ENCODE assay signal across 8 mouse cellular contexts in the genomic region with DNA sequence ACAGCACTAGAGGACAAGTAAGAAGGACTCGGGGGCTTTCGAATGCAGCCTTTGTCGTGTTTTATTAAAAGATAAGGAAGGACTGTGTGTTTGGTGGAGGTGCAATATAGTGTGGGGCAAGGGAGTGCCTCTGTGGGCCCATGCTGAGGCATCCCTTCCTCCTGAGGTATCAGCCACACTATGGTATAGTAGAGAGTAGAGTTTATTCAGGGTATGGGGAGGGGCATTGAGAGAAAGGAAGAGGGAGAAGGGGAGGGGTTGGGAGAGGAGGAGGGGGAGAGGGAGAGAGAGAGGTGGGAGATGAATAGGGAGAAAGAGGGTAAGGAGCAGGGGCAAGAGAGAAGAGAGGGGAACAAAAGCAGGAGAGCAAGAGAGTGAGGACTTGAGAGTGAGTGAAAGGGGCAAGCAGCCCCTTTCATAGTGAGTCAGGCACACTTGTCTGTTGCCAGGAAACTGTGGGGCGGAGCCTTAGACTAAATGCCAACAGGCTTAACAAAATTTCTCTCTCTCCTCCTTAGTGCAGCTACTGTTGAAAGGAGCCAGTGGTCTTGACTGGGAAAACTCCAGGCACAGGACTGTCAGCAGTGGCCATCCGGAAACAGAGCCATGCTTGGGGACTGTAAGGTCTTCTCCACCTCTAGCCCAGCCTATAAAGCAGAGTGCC.
DNase-seq lines count a peak whose midpoint lies in the region; ATAC-seq and TF ChIP-seq lines count a peak whose summit lies in the region.
"Had no signal": no experiment of that assay in that cellular context is flagged by ENCODE, and none has a peak within 500 bp of the region (broad histone marks: within the 10 kb centered on the region; RNA-seq: fewer than 3 reads in every experiment).

No protein-coding gene starts in this region.

- TF ChIP-seq POLR2A in thymus, adult 2 months (IDR thresholded peaks at IDR 0.05; ENCODE audit: control insufficient read depth, extremely low read depth, insufficient read depth, low read length, poor library complexity) = no peak

- intact Hi-C loops in left cerebral cortex, postnatal 14 days (cut with DNase I) = no loop called here

- no peak overlapping the region for H3K9ac ChIP-seq in embryonic facial prominence, embryonic 14.5 days (ENCODE audit: low read depth, low read length)
- no peak overlapping the region for H3K9ac ChIP-seq in hindbrain, embryonic 12.5 days
- no peak overlapping the region for H3K9ac ChIP-seq in neural tube, embryonic 13.5 days
- H3K9ac ChIP-seq in kidney, embryonic 14.5 days (ENCODE audit: low read depth, low read length) = no peak overlapping the region

- no peaks in the 10 kb centered on the region for H3K36me3 ChIP-seq in embryonic facial prominence, embryonic 14.5 days (ENCODE audit: control insufficient read depth, insufficient read depth, low read length)
- no peaks in the 10 kb centered on the region for H3K36me3 ChIP-seq in hindbrain, embryonic 12.5 days
- no peaks in the 10 kb centered on the region for H3K36me3 ChIP-seq in neural tube, embryonic 13.5 days
- H3K36me3 ChIP-seq in kidney, embryonic 14.5 days (ENCODE audit: control insufficient read depth, insufficient read depth, low read length) = no peaks in the 10 kb centered on the region
- H3K36me3 ChIP-seq in thymus, adult 2 months (ENCODE audit: control insufficient read depth, insufficient read depth, low read length) = no peaks in the 10 kb centered on the region
- H3K36me3 ChIP-seq: G1E had no signal

- no peak overlapping the region for H3K4me2 ChIP-seq in embryonic facial prominence, embryonic 14.5 days (ENCODE audit: low read depth, low read length)
- no peak overlapping the region for H3K4me2 ChIP-seq in hindbrain, embryonic 12.5 days (replicated peaks)
- H3K4me2 ChIP-seq in neural tube, embryonic 13.5 days = no peak overlapping the region
- no peak overlapping the region for H3K4me2 ChIP-seq in kidney, embryonic 14.5 days (replicated peaks; ENCODE audit: low read depth, low read length)

- H3K9me3 ChIP-seq in embryonic facial prominence, embryonic 14.5 days (ENCODE audit: control insufficient read depth, low read length) = no peaks in the 10 kb centered on the region
- H3K9me3 ChIP-seq in hindbrain, embryonic 12.5 days (replicated peaks) = no peaks in the 10 kb centered on the region
- H3K9me3 ChIP-seq in neural tube, embryonic 13.5 days = no peaks in the 10 kb centered on the region
- peaks cover 3% of the 10 kb centered on the region; the same call in 1 of the 2 replicates for H3K9me3 ChIP-seq in kidney, embryonic 14.5 days (ENCODE audit: control insufficient read depth, low read length)

- WGBS in embryonic facial prominence, embryonic 14.5 days = 61% methylated on average over 5 of the region's 5 CpGs
- WGBS in hindbrain, embryonic 12.5 days = 60% methylated on average over 5 of the region's 5 CpGs
- WGBS in neural tube, embryonic 13.5 days = 60% methylated on average over 5 of the region's 5 CpGs
- 85% methylated on average over 5 of the region's 5 CpGs for WGBS in kidney, embryonic 14.5 days
- 94% methylated on average over 5 of the region's 5 CpGs for WGBS in thymus, adult 2 months

- no peak for TF ChIP-seq CTCF in thymus, adult 2 months (IDR thresholded peaks at IDR 0.05; ENCODE audit: borderline replicate concordance, control insufficient read depth, extremely low read depth, insufficient read depth, low read length, poor library complexity)

- H3K27ac ChIP-seq in embryonic facial prominence, embryonic 14.5 days (replicated peaks; ENCODE audit: low read depth, low read length) = no peak overlapping the region
- peak overlapping the region; percentile 9; the same call in 1 of the 2 replicates for H3K27ac ChIP-seq in hindbrain, embryonic 12.5 days
- H3K27ac ChIP-seq in neural tube, embryonic 13.5 days (replicated peaks) = no peak overlapping the region; the same call in 1 of the 2 replicates
- H3K27ac ChIP-seq in kidney, embryonic 14.5 days (ENCODE audit: low read depth, low read length) = no peak overlapping the region
- H3K27ac ChIP-seq in thymus, adult 2 months (ENCODE audit: control insufficient read depth, insufficient read depth, low read length) = no peak overlapping the region

- ATAC-seq in embryonic facial prominence, embryonic 14.5 days (ENCODE audit: low read depth) = no peak
- ATAC-seq in hindbrain, embryonic 12.5 days (ENCODE audit: low FRiP score) = peak; percentile 89
- ATAC-seq in neural tube, embryonic 13.5 days (ENCODE audit: low read depth) = peak; percentile 61
- ATAC-seq in kidney, embryonic 14.5 days (ENCODE audit: low FRiP score, low TSS enrichment) = no peak

- H3K4me1 ChIP-seq in embryonic facial prominence, embryonic 14.5 days (ENCODE audit: control insufficient read depth, insufficient read depth, low read length) = peaks cover 11% of the 10 kb centered on the region; the same call in 1 of the 2 replicates
- H3K4me1 ChIP-seq in hindbrain, embryonic 12.5 days = peaks cover 13% of the 10 kb centered on the region
- peaks cover 14% of the 10 kb centered on the region for H3K4me1 ChIP-seq in neural tube, embryonic 13.5 days (replicated peaks)
- 0 out of 2 replicates have a peak, but pooled peaks cover 6% of the 10 kb centered on the region for H3K4me1 ChIP-seq in kidney, embryonic 14.5 days (ENCODE audit: control insufficient read depth, insufficient read depth, low read length)
- H3K4me1 ChIP-seq in thymus, adult 2 months (replicated peaks; ENCODE audit: control insufficient read depth, insufficient read depth, low read length) = no peaks in the 10 kb centered on the region

- no peaks in the 10 kb centered on the region for H3K27me3 ChIP-seq in embryonic facial prominence, embryonic 14.5 days (replicated peaks; ENCODE audit: control insufficient read depth, insufficient read depth, low read length)
- H3K27me3 ChIP-seq in hindbrain, embryonic 12.5 days = no peaks in the 10 kb centered on the region
- H3K27me3 ChIP-seq in neural tube, embryonic 13.5 days = no peaks in the 10 kb centered on the region
- no peaks in the 10 kb centered on the region for H3K27me3 ChIP-seq in kidney, embryonic 14.5 days (ENCODE audit: control insufficient read depth, insufficient read depth, low read length)
- no peaks in the 10 kb centered on the region for H3K27me3 ChIP-seq in thymus, adult 2 months (ENCODE audit: control insufficient read depth, insufficient read depth, low read length)

- peak; percentile 12 to 21 for DNase-seq in left cerebral cortex, postnatal 14 days (ENCODE audit: low spot score in 2 of 2)
- no peak for DNase-seq in left cerebral cortex, adult 9 months (ENCODE audit: low spot score in 2 of 2)
- peak; percentile 54 for DNase-seq in embryonic facial prominence, embryonic 14.5 days (ENCODE audit: low spot score)
- DNase-seq in thymus, adult 2 months = no peak

- H3K4me3 ChIP-seq in embryonic facial prominence, embryonic 14.5 days (ENCODE audit: low read depth, low read length) = no peak overlapping the region
- no peak overlapping the region for H3K4me3 ChIP-seq in hindbrain, embryonic 12.5 days
- H3K4me3 ChIP-seq in neural tube, embryonic 13.5 days = no peak overlapping the region
- no peak overlapping the region for H3K4me3 ChIP-seq in kidney, embryonic 14.5 days (ENCODE audit: low read length)
- H3K4me3 ChIP-seq in thymus, adult 2 months (ENCODE audit: control insufficient read depth, insufficient read depth, low read length) = no peak overlapping the region

Comparison
In these comparisons a context has a peak if more than half of its experiments do, and no peak if none do; other contexts are left out.
1. DNase-seq: peak in left cerebral cortex, postnatal 14 days (2 of 2) and embryonic facial prominence, embryonic 14.5 days (single experiment); none in left cerebral cortex, adult 9 months (0 of 2) and thymus, adult 2 months (single experiment).
2. ATAC-seq: peak in hindbrain, embryonic 12.5 days (single experiment) and neural tube, embryonic 13.5 days (single experiment); none in embryonic facial prominence, embryonic 14.5 days (single experiment) and kidney, embryonic 14.5 days (single experiment).